Mouse (Mus musculus): Measurements from ENCODE around the gene Chd4.

Chd4 gene

GRCm38 (mm10) chr6:125143128-125143527 lies 47.3 kb downstream of the Chd4 start:
- no peak for DNase-seq (ENCODE audit: low spot score)

- no peak for DNase-seq (ENCODE audit: low spot score)
Measured at GRCm38 (mm10) chr6:125143904-125144303, 48.1 kb downstream of the Chd4 start.

- DNase-seq (ENCODE audit: low spot score): peak; percentile 95
Measured at GRCm38 (mm10) chr6:125145001-125145400, 49.2 kb downstream of the Chd4 start, which contains the start of gene Iffo1. Iffo1 (plus strand) TSS chr6:125145241.

- DNase-seq (ENCODE audit: low spot score): no peak
Measured at GRCm38 (mm10) chr6:125145479-125145951, 49.7 kb downstream of the Chd4 start.

- DNase-seq (ENCODE audit: low spot score): no peak
Measured at GRCm38 (mm10) chr6:125146148-125146547, 50.4 kb downstream of the Chd4 start.

- no peak for DNase-seq (ENCODE audit: low spot score)
Measured at GRCm38 (mm10) chr6:125146797-125147196, 51.0 kb downstream of the Chd4 start.

GRCm38 (mm10) chr6:125147329-125147728 lies 51.5 kb downstream of the Chd4 start:
- no peak for DNase-seq (ENCODE audit: low spot score)

- DNase-seq (ENCODE audit: low spot score): peak; percentile 71
Measured at GRCm38 (mm10) chr6:125148251-125148925, 52.6 kb downstream of the Chd4 start.

GRCm38 (mm10) chr6:125148926-125149568 lies 53.3 kb downstream of the Chd4 start:
- peak; percentile 75 for DNase-seq (ENCODE audit: low spot score)

GRCm38 (mm10) chr6:125149569-125149950 lies 53.8 kb downstream of the Chd4 start:
- DNase-seq (ENCODE audit: low spot score): no peak

- DNase-seq (ENCODE audit: low spot score): no peak
Measured at GRCm38 (mm10) chr6:125152212-125153017, 56.6 kb downstream of the Chd4 start.

GRCm38 (mm10) chr6:125153018-125153389 lies 57.2 kb downstream of the Chd4 start:
- no peak for DNase-seq (ENCODE audit: low spot score)

GRCm38 (mm10) chr6:125153682-125154081 lies 57.9 kb downstream of the Chd4 start:
- no peak for DNase-seq (ENCODE audit: low spot score)

- DNase-seq (ENCODE audit: low spot score): no peak
Measured at GRCm38 (mm10) chr6:125154550-125154949, 58.8 kb downstream of the Chd4 start.

- no peak for DNase-seq (ENCODE audit: low spot score)
Measured at GRCm38 (mm10) chr6:125155262-125155661, 59.5 kb downstream of the Chd4 start.

GRCm38 (mm10) chr6:125156491-125156890 lies 60.7 kb downstream of the Chd4 start:
- no peak for DNase-seq (ENCODE audit: low spot score)

GRCm38 (mm10) chr6:125156903-125157614 lies 61.3 kb downstream of the Chd4 start:
- no peak for DNase-seq (ENCODE audit: low spot score)

- peak; percentile 13 for DNase-seq (ENCODE audit: low spot score)
Measured at GRCm38 (mm10) chr6:125158944-125159492, 63.2 kb downstream of the Chd4 start.

- no peak for DNase-seq (ENCODE audit: low spot score)
Measured at GRCm38 (mm10) chr6:125159773-125160557, 64.2 kb downstream of the Chd4 start.

GRCm38 (mm10) chr6:125160558-125160853 lies 64.7 kb downstream of the Chd4 start:
- no peak for DNase-seq (ENCODE audit: low spot score)
